Mouse (Mus musculus): ENCODE measurements at regions not wholly inside any gene's neighbourhood (a gene's known extent, or its start where the extent isn't known, plus 50 kb on each side); places are given as distances from the start of the nearest gene placed in this dataset.

GRCm38 (mm10) chr11:24804623-24805023 is 726.8 kb downstream of the Bcl11a start:
- no peak for DNase-seq (ENCODE audit: low spot score in 2 of 2)

- no peak for DNase-seq (ENCODE audit: low spot score in 2 of 2)
Measured at GRCm38 (mm10) chr11:24829578-24830401, 751.9 kb downstream of the Bcl11a start.

DNA sequence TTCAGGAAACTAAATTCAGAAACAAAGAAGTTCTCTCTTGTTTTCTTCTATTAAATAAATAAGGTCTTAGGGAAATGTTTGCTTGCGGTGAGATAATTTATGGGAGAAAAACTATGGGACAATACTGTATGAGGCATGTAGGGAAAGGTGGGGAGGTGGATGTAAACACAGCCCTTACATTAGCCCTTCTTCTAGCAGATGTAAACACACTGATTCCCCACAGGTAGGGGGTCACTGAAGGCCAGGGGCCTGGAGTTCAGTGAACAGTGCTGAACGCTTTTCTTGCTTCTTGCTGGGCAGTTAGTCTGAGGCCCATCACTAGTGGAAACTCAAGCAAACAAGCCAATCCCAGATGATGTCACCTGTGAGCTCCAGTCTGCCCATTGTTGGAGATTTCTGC is 752.6 kb downstream of the Bcl11a start:
- DNase-seq (ENCODE audit: low spot score in 2 of 2) = no peak

DNA sequence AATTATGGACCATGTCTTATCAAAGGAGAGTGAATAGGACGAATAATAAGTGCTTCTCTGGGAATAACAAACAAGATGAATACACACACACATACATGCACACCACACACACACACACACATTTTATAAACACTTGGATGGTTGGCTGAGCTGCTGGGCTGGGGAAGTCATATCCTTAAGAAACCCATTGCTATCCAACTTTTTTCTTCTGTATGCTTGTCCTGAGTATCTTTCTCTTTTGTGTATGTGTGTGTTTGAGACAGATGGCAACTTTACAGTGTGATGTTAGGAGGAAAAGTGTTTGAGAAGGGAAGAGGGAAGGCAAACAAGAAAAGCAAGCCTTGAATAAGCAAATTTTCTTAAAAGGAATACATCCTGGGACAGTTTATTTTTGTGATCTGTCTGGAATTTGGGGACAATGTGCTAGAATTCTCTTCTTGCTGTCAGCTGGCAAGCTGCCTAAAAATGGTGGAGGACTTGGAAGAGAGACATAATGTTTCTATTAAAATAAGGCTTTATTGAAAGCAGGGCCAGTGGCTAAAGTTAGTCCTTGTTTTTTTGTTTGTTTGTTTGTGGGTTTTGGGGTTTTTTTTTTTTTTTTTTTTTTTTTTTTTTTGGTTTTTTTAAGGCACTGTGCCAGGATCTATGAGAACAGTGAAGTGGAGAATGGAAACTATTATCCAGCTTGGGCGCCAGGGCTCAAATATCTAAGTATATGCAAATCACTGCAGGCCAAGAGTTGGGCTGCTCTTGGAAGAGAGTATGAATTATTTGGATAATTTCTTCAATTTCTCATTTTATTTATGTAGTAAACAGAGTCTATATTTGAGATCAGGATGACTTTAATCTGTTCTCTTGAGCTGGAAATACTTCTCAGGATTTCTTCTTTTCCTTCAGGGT is 766.2 kb downstream of the Bcl11a start:
- no peak for DNase-seq (ENCODE audit: low spot score in 2 of 2)

GRCm38 (mm10) chr11:24856991-24857390 is 779.1 kb downstream of the Bcl11a start:
- no peak for DNase-seq (ENCODE audit: low spot score in 2 of 2)

- no peak for DNase-seq (ENCODE audit: low spot score in 2 of 2)
Measured at GRCm38 (mm10) chr11:24864637-24865036, 786.8 kb downstream of the Bcl11a start.

GRCm38 (mm10) chr11:24865067-24865796 is 787.4 kb downstream of the Bcl11a start:
- no peak for DNase-seq (ENCODE audit: low spot score in 2 of 2)
